Mouse (Mus musculus): ENCODE measurements around the gene Fam126a. TPM values are rescaled to one million over a fixed set of nuclear protein-coding genes. Genes with fewer than 3 reads are reported as not detected.

Gene Fam126a
- polyA plus RNA-seq (2017; shearing (Covaris generic)), result 10 to 100 TPM; 17.3 to 18.6 TPM

GRCm38 (mm10) chr5:24030579-24030969 lies at the start of gene Fam126a:
Fam126a (minus strand) TSS chr5:24030690.

Other genes with a start within 250 kb of the Fam126a start
- 10 to 100 TPM; 17.6 to 26.8 TPM for gene Pus7, start 247.0 kb downstream of the Fam126a start, polyA plus RNA-seq (2017; shearing (Covaris generic))
- 10 to 100 TPM; 22.2 to 28.9 TPM for gene Rint1, start 243.0 kb downstream of the Fam126a start, polyA plus RNA-seq (2017; shearing (Covaris generic))
- gene Tomm7, start 186.5 kb downstream of the Fam126a start, polyA plus RNA-seq (2017; shearing (Covaris generic)), result 10 to 100 TPM; 62.8 to 70.6 TPM
- 10 to 100 TPM; 14.0 to 18.9 TPM for gene Klhl7, start 69.9 kb upstream of the Fam126a start, polyA plus RNA-seq (2017; shearing (Covaris generic))
- gene Nupl2, start 134.3 kb upstream of the Fam126a start, polyA plus RNA-seq (2017; shearing (Covaris generic)), result 10 to 100 TPM in 1 of 2 experiments, 1 to 10 TPM in 1; 7.4 to 15.1 TPM

All from inflammation-experienced regulatory T-cells (primary cell).